In genomic region chr19:7057126-7057721, GRCm38 (mm10) we compare ENCODE assay signal across 8 mouse cellular contexts. TPM values are rescaled to one million over a fixed set of nuclear protein-coding genes. Genes with fewer than 3 reads are reported as not detected.
DNase-seq lines count a peak whose midpoint lies in the region; ATAC-seq lines count a peak whose summit lies in the region.

No protein-coding gene starts in this region.

- H3K27me3 ChIP-seq in hindbrain, embryonic 10.5 days (ENCODE audit: insufficient read depth, poor library complexity, severe bottlenecking): peaks cover 57% of the 10 kb centered on the region
- H3K27me3 ChIP-seq in liver, embryonic 16.5 days (ENCODE audit: control insufficient read depth, insufficient read depth, low read depth, low read length): no peaks in the 10 kb centered on the region
- no peaks in the 10 kb centered on the region for H3K27me3 ChIP-seq in stomach, embryonic 14.5 days (ENCODE audit: control insufficient read depth, insufficient read depth, low read length)

- H3K4me3 ChIP-seq in hindbrain, embryonic 10.5 days: peak overlapping the region; percentile 79
- peak overlapping the region; percentile 73 for H3K4me3 ChIP-seq in liver, embryonic 16.5 days (ENCODE audit: low read depth, low read length)
- H3K4me3 ChIP-seq in stomach, embryonic 14.5 days (ENCODE audit: low read depth, low read length): peak overlapping the region; percentile 71

- H3K27ac ChIP-seq in hindbrain, embryonic 10.5 days: peak overlapping the region; percentile 79
- H3K27ac ChIP-seq in liver, embryonic 16.5 days (ENCODE audit: low read length): 0 out of 2 replicates have a peak overlapping the region, but pooled peaks have one; percentile 17
- no peak overlapping the region for H3K27ac ChIP-seq in stomach, embryonic 14.5 days (ENCODE audit: low read length)

- peaks cover 34% of the 10 kb centered on the region for H3K4me1 ChIP-seq in hindbrain, embryonic 10.5 days (replicated peaks)
- peaks cover 24% of the 10 kb centered on the region for H3K4me1 ChIP-seq in liver, embryonic 16.5 days (ENCODE audit: control insufficient read depth, low read depth, low read length)
- peaks cover 10% of the 10 kb centered on the region for H3K4me1 ChIP-seq in stomach, embryonic 14.5 days (ENCODE audit: control insufficient read depth, insufficient read depth, low read length)

- 4% methylated on average over 16 of the region's 16 CpGs for WGBS in hindbrain, embryonic 10.5 days
- WGBS in liver, embryonic 16.5 days (ENCODE audit: insufficient replicate concordance): 2% methylated on average over 16 of the region's 16 CpGs
- WGBS in stomach, embryonic 14.5 days: 1% methylated on average over 16 of the region's 16 CpGs

- peak overlapping the region; percentile 73 for H3K9ac ChIP-seq in liver, embryonic 16.5 days (ENCODE audit: low read depth, low read length)
- H3K9ac ChIP-seq in stomach, embryonic 14.5 days (replicated peaks; ENCODE audit: low read depth, low read length): peak overlapping the region; percentile 50

- peak; percentile 62 for DNase-seq in layer of hippocampus, adult 11-12 months (ENCODE audit: low spot score)
- DNase-seq in layer of hippocampus, adult 18-20 months (ENCODE audit: low spot score in 2 of 2): no peak
- peak; percentile 18 for DNase-seq in ES-CJ7 (ENCODE audit: low read depth, low spot score)
- peak; percentile 67 for DNase-seq in cerebellum, adult 11 months
- no peak for DNase-seq in hindbrain, embryonic 10.5 days (ENCODE audit: low spot score)

- H3K36me3 ChIP-seq in hindbrain, embryonic 10.5 days: no peaks in the 10 kb centered on the region
- H3K36me3 ChIP-seq in liver, embryonic 16.5 days (ENCODE audit: control insufficient read depth, insufficient read depth): no peaks in the 10 kb centered on the region
- no peaks in the 10 kb centered on the region for H3K36me3 ChIP-seq in stomach, embryonic 14.5 days (ENCODE audit: control insufficient read depth, insufficient read depth, low read length)

- H3K9me3 ChIP-seq in hindbrain, embryonic 10.5 days: no peaks in the 10 kb centered on the region
- H3K9me3 ChIP-seq in liver, embryonic 16.5 days (replicated peaks; ENCODE audit: control insufficient read depth, low read length): no peaks in the 10 kb centered on the region
- no peaks in the 10 kb centered on the region for H3K9me3 ChIP-seq in stomach, embryonic 14.5 days (ENCODE audit: control insufficient read depth, low read depth, low read length)

- no peak; the same call in 1 of the 2 replicates for ATAC-seq in liver, embryonic 16.5 days (ENCODE audit: low read depth)
- ATAC-seq in stomach, embryonic 14.5 days (ENCODE audit: insufficient number of reproducible peaks, insufficient read depth, low FRiP score, low read depth): peak; percentile 1; the same call in 1 of the 2 replicates
- ATAC-seq in erythroid progenitor cell, adult 5-6 weeks (replicated peaks; ENCODE audit: low FRiP score, poor library complexity, severe bottlenecking): no peak

- H3K4me2 ChIP-seq in liver, embryonic 16.5 days (ENCODE audit: low read depth, low read length): peak overlapping the region; percentile 97
- H3K4me2 ChIP-seq in stomach, embryonic 14.5 days (replicated peaks; ENCODE audit: low read depth, low read length): peak overlapping the region; percentile 100

RNA-seq across cellular contexts. Expression of gene Macrod1, which starts 0.6 kb away (rescaled TPM):
- 10 to 100 TPM; 22.9 to 23.7 TPM for total RNA-seq in layer of hippocampus, adult 18-20 months (2021)
- polyA plus RNA-seq in hindbrain, embryonic 10.5 days (2016; fragmentation: Nextera tagmentation; extraction: Ambion mirVana): 2.9 and 3.4 TPM in 2 replicates
- 4.6 and 5.8 TPM in 2 replicates for polyA plus RNA-seq in liver, embryonic 16.5 days (2015; fragmentation: Nextera tagmentation; extraction: Ambion mirVana)
- 7.7 and 8.3 TPM in 2 replicates for polyA plus RNA-seq in stomach, embryonic 14.5 days (2014; fragmentation: Nextera tagmentation; extraction: Ambion mirVana)
- not detected in 2 replicates for total RNA-seq in erythroid progenitor cell, adult 5-6 weeks (2015; ENCODE audit: low replicate concordance)
- total RNA-seq in erythroid progenitor cell, adult 5-6 weeks (2017; ENCODE audit: low replicate concordance): 0.53 and 1.2 TPM in 2 replicates

RNA-seq across cellular contexts. Expression of gene Stip1, which starts 17.5 kb away (rescaled TPM):
- total RNA-seq in layer of hippocampus, adult 18-20 months (2021): 100 to 1,000 TPM; 218 to 230 TPM
- polyA plus RNA-seq in hindbrain, embryonic 10.5 days (2016; fragmentation: Nextera tagmentation; extraction: Ambion mirVana): 372 and 451 TPM in 2 replicates
- polyA plus RNA-seq in liver, embryonic 16.5 days (2015; fragmentation: Nextera tagmentation; extraction: Ambion mirVana): 103 and 104 TPM in 2 replicates
- 201 and 210 TPM in 2 replicates for polyA plus RNA-seq in stomach, embryonic 14.5 days (2014; fragmentation: Nextera tagmentation; extraction: Ambion mirVana)
- total RNA-seq in erythroid progenitor cell, adult 5-6 weeks (2015; ENCODE audit: low replicate concordance): 59.5 and 78.6 TPM in 2 replicates
- total RNA-seq in erythroid progenitor cell, adult 5-6 weeks (2017; ENCODE audit: low replicate concordance): 48.1 and 60.8 TPM in 2 replicates

RNA-seq across cellular contexts. Expression of gene Fermt3, which starts 38.0 kb away (rescaled TPM):
- total RNA-seq in layer of hippocampus, adult 18-20 months (2021): 1 to 10 TPM; 4.2 to 5.1 TPM
- 8.7 and 10.1 TPM in 2 replicates for polyA plus RNA-seq in hindbrain, embryonic 10.5 days (2016; fragmentation: Nextera tagmentation; extraction: Ambion mirVana)
- 103 and 105 TPM in 2 replicates for polyA plus RNA-seq in liver, embryonic 16.5 days (2015; fragmentation: Nextera tagmentation; extraction: Ambion mirVana)
- polyA plus RNA-seq in stomach, embryonic 14.5 days (2014; fragmentation: Nextera tagmentation; extraction: Ambion mirVana): 8.2 and 8.3 TPM in 2 replicates
- 30.6 and 38.6 TPM in 2 replicates for total RNA-seq in erythroid progenitor cell, adult 5-6 weeks (2015; ENCODE audit: low replicate concordance)
- 63.9 and 69.1 TPM in 2 replicates for total RNA-seq in erythroid progenitor cell, adult 5-6 weeks (2017; ENCODE audit: low replicate concordance)

RNA-seq across cellular contexts. Expression of gene Flrt1, which starts 48.3 kb away (rescaled TPM):
- total RNA-seq in layer of hippocampus, adult 18-20 months (2021): 10 to 100 TPM; 21.6 to 22.0 TPM
- 3.1 and 4.0 TPM in 2 replicates for polyA plus RNA-seq in hindbrain, embryonic 10.5 days (2016; fragmentation: Nextera tagmentation; extraction: Ambion mirVana)
- polyA plus RNA-seq in liver, embryonic 16.5 days (2015; fragmentation: Nextera tagmentation; extraction: Ambion mirVana): 0.09 and 0.19 TPM in 2 replicates
- 7.4 and 9.2 TPM in 2 replicates for polyA plus RNA-seq in stomach, embryonic 14.5 days (2014; fragmentation: Nextera tagmentation; extraction: Ambion mirVana)
- not detected in 2 replicates for total RNA-seq in erythroid progenitor cell, adult 5-6 weeks (2015; ENCODE audit: low replicate concordance)
- not detected in 2 replicates for total RNA-seq in erythroid progenitor cell, adult 5-6 weeks (2017; ENCODE audit: low replicate concordance)

Comparison
In these comparisons a context has a peak if more than half of its experiments do, and no peak if none do; other contexts are left out.
1. DNase-seq: peak in layer of hippocampus, adult 11-12 months (single experiment), ES-CJ7 (single experiment) and cerebellum, adult 11 months (single experiment); none in layer of hippocampus, adult 18-20 months (0 of 2) and hindbrain, embryonic 10.5 days (single experiment).
2. Peak in every context shown above with its lines, with median percentiles within 50 percentile points of each other: H3K4me3 ChIP-seq.